Mouse (Mus musculus): ENCODE results near the gene Pdhb.

GRCm38 (mm10) chr14:8191331-8191965, 18.6 kb upstream of the Pdhb start:
- no peak for TF ChIP-seq MAFK (IDR thresholded peaks at IDR 0.05; ENCODE audit: insufficient read depth, low read depth, low read length)
- no peak for TF ChIP-seq ZNF384 (IDR thresholded peaks at IDR 0.05; ENCODE audit: low read depth, low read length)
